Mouse (Mus musculus) embryonic facial prominence, embryonic 11.5 days (tissue): ENCODE results near the gene Stox2. TPM values are rescaled to one million over a fixed set of nuclear protein-coding genes. Genes with fewer than 3 reads are reported as not detected.

Experiments
- ATAC-seq: fragments of 200-750 bp; cut with Nextera tagmentation; replicated peaks from 2 replicates; pipeline ENCODE4 v1.8.0; 2017; ENCODE audit warnings: low read depth; ENCODE audit not compliant: insufficient number of reproducible peaks, low FRiP score, low TSS enrichment
- DNase-seq: peaks from one replicate; pipeline ENCODE4 v3.0.0-alpha.2; 2015; ENCODE audit warnings: low spot score
- H3K27ac ChIP-seq: fragments of 300-500 bp; sonication (generic); replicated peaks from 2 replicates; pipeline ENCODE4 v1.5.1; 2014; ENCODE audit warnings: mild to moderate bottlenecking, low read depth, low read length, control low read depth
- H3K27me3 ChIP-seq: fragments of 300-500 bp; sonication (generic); 2 replicates; pipeline ENCODE4 v1.6.1; 2014; ENCODE audit warnings: mild to moderate bottlenecking, low read length, moderate library complexity, mixed read lengths; ENCODE audit not compliant: control insufficient read depth, insufficient read depth
- H3K36me3 ChIP-seq: fragments of 300-500 bp; sonication (generic); replicated peaks from 2 replicates; pipeline ENCODE4 v1.6.1; 2014; ENCODE audit warnings: low read depth, mild to moderate bottlenecking, low read length, moderate library complexity, mixed read lengths; ENCODE audit not compliant: control insufficient read depth, insufficient read depth
- H3K4me1 ChIP-seq: fragments of 300-500 bp; sonication (generic); 2 replicates; pipeline ENCODE4 v1.6.1; 2014; ENCODE audit warnings: low read length, mixed read lengths; ENCODE audit not compliant: control insufficient read depth, insufficient read depth
- H3K4me2 ChIP-seq: fragments of 300-500 bp; sonication (generic); 2 replicates; pipeline ENCODE4 v1.6.1; 2014; ENCODE audit warnings: low read depth, mild to moderate bottlenecking, control low read depth, low read length, moderate library complexity
- H3K4me3 ChIP-seq: fragments of 300-500 bp; sonication (generic); 2 replicates; pipeline ENCODE4 v1.5.1; 2014; ENCODE audit warnings: low read depth, low read length, control low read depth
- H3K9ac ChIP-seq: fragments of 300-500 bp; sonication (generic); replicated peaks from 2 replicates; pipeline ENCODE4 v1.6.1; 2014; ENCODE audit warnings: mild to moderate bottlenecking, control low read depth, low read length
- H3K9me3 ChIP-seq: fragments of 300-500 bp; sonication (generic); replicated peaks from 2 replicates; pipeline ENCODE4 v1.6.1; 2016; ENCODE audit warnings: mild to moderate bottlenecking, low read length, inconsistent platforms, mixed read lengths; ENCODE audit not compliant: control insufficient read depth
- WGBS: fragments of 180-500 bp; shearing (Covaris S2); extraction: QIAGEN DNeasy Blood & Tissue Kit; methylation state at CpG from one replicate; pipeline ENCODE4 v1.1.7; 2014; 5-methylcytosine and 5-hydroxymethylcytosine counted together
- polyA plus RNA-seq: library from polyadenylated mRNA; unstranded; fragments of >200 nt; fragmentation: Nextera tagmentation; extraction: Ambion mirVana; gene quantifications from 2 replicates; pipeline ENCODE4 v1.2.1, GENCODE M21; 2014

Gene Stox2
- polyA plus RNA-seq, 1 experiment from 2014 or later: 15.8 TPM

- H3K4me1 ChIP-seq: peaks cover 2% of the 10 kb centered on the region; the same call in 1 of the 2 replicates
- H3K9ac ChIP-seq: no peak overlapping the region
- ATAC-seq (0 out of 2 replicates have a peak, but pooled peaks have one; percentile 29), DNase-seq (no peak)
- 27% methylated on average over 5 of the region's 5 CpGs for WGBS
- no peaks in the 10 kb centered on the region for H3K27me3 ChIP-seq
- H3K36me3 ChIP-seq: no peaks in the 10 kb centered on the region
- H3K27ac ChIP-seq: no peak overlapping the region
- H3K9me3 ChIP-seq: no peaks in the 10 kb centered on the region
- no peak overlapping the region for H3K4me2 ChIP-seq
- no peak overlapping the region for H3K4me3 ChIP-seq
Measured at GRCm38 (mm10) chr8:47136047-47136446, 310.1 kb downstream of the Stox2 start.

- peak; percentile 34; the same call in 1 of the 2 replicates for ATAC-seq
- H3K9me3 ChIP-seq: no peaks in the 10 kb centered on the region
- no peaks in the 10 kb centered on the region for H3K27me3 ChIP-seq
- H3K36me3 ChIP-seq: no peaks in the 10 kb centered on the region
- peak overlapping the region; percentile 21; the same call in 1 of the 2 replicates for H3K4me2 ChIP-seq
- H3K9ac ChIP-seq: no peak overlapping the region; the same call in 1 of the 2 replicates
- DNase-seq: peak; percentile 56
- H3K4me1 ChIP-seq: peaks cover 2% of the 10 kb centered on the region; the same call in 1 of the 2 replicates
- no peak overlapping the region for H3K27ac ChIP-seq
- H3K4me3 ChIP-seq: peak overlapping the region; percentile 20; the same call in 1 of the 2 replicates
- WGBS: 9% methylated on average over 9 of the region's 9 CpGs
Measured at GRCm38 (mm10) chr8:47135586-47135985, 310.6 kb downstream of the Stox2 start.

GRCm38 (mm10) chr8:47134736-47135135 is 311.4 kb downstream of the Stox2 start:
- Histone ChIP-seq H3K36me3 (no peaks in the 10 kb centered on the region), H3K4me3 (no peak overlapping the region), H3K4me1 (peaks cover 2% of the 10 kb centered on the region; the same call in 1 of the 2 replicates), H3K9me3 (no peaks in the 10 kb centered on the region), H3K4me2 (peak overlapping the region; percentile 11; the same call in 1 of the 2 replicates), H3K27me3 (no peaks in the 10 kb centered on the region), H3K27ac (no peak overlapping the region), H3K9ac (no peak overlapping the region)
- 27% methylated on average over 11 of the region's 11 CpGs for WGBS
- peak; percentile 48; the same call in 1 of the 2 replicates for ATAC-seq
- peak; percentile 48 for DNase-seq

GRCm38 (mm10) chr8:47133381-47133780 is 312.8 kb downstream of the Stox2 start:
- H3K4me2 ChIP-seq: no peak overlapping the region
- DNase-seq (no peak), ATAC-seq (no peak)
- no peak overlapping the region for H3K27ac ChIP-seq
- peaks cover 2% of the 10 kb centered on the region; the same call in 1 of the 2 replicates for H3K4me1 ChIP-seq
- H3K9ac ChIP-seq: no peak overlapping the region
- no peaks in the 10 kb centered on the region for H3K9me3 ChIP-seq
- 84% methylated on average over 3 of the region's 3 CpGs for WGBS
- H3K36me3 ChIP-seq: no peaks in the 10 kb centered on the region
- no peak overlapping the region for H3K4me3 ChIP-seq
- H3K27me3 ChIP-seq: no peaks in the 10 kb centered on the region

Other genes with a start within 250 kb of the Stox2 start
- gene Trappc11, start 87.1 kb upstream of the Stox2 start, polyA plus RNA-seq: 48.8 and 49.9 TPM in 2 replicates
- gene Rwdd4a, start 87.3 kb upstream of the Stox2 start, polyA plus RNA-seq: 48.4 and 57.6 TPM in 2 replicates
- 14.3 and 14.4 TPM in 2 replicates for gene Ing2, start 229.2 kb upstream of the Stox2 start, polyA plus RNA-seq